Comparison of ENCODE assay signal across 36 mouse cellular contexts in the genomic region with DNA sequence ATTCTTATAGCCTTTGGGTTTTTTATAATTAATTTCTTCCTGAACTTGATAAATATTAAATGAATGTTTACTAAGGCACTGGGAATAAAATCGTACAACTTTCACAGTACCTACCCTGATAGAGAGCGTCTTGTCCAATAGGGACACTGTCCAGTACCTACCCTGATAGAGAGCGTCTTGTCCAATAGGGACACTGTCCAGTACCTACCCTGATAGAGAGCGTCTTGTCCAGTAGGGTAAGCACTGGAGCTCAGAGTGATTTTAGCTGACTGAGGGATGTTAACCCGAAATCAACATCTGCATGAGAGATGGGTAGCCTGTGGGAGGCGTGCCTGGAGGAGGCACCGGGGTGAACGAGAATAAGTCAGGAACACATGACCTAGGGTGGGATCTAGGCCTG.
"Had no signal": no experiment of that assay in that cellular context is flagged by ENCODE, and none has a peak within 500 bp of the region (broad histone marks: within the 10 kb centered on the region; RNA-seq: fewer than 3 reads in every experiment).

No protein-coding gene starts in this region.

- H3K4me1 ChIP-seq: heart, embryonic 10.5 days; heart, embryonic 12.5 days; heart, embryonic 13.5 days; heart, embryonic 15.5 days; hindbrain, embryonic 12.5 days; intestine, embryonic 15.5 days; kidney, embryonic 15.5 days had no signal

- ATAC-seq: hindbrain, embryonic 16.5 days; hindbrain, postnatal 0 days; inflammation-experienced regulatory T-cells, adult 6 months; intestine, embryonic 15.5 days; intestine, embryonic 16.5 days; intestine, postnatal 0 days had no signal

- H3K27ac ChIP-seq: heart, adult 2 months; heart, embryonic 10.5 days; heart, embryonic 13.5 days; heart, embryonic 15.5 days; hindbrain, embryonic 12.5 days; hindbrain, embryonic 13.5 days; hindbrain, embryonic 14.5 days; hindbrain, embryonic 15.5 days; hindbrain, postnatal 0 days; intestine, embryonic 15.5 days; kidney, embryonic 15.5 days; kidney, postnatal 0 days; layer of hippocampus, adult 2 months; left cerebral cortex, adult 2 months had no signal

- H3K9me3 ChIP-seq: heart, embryonic 10.5 days; heart, embryonic 12.5 days; heart, embryonic 13.5 days; heart, embryonic 15.5 days; hindbrain, embryonic 12.5 days; hindbrain, embryonic 13.5 days; hindbrain, embryonic 15.5 days; intestine, embryonic 15.5 days; kidney, embryonic 15.5 days had no signal

- H3K27me3 ChIP-seq: heart, embryonic 12.5 days; heart, embryonic 13.5 days; heart, embryonic 15.5 days; hindbrain, embryonic 12.5 days; hindbrain, embryonic 13.5 days; hindbrain, embryonic 15.5 days; intestine, embryonic 15.5 days; kidney, embryonic 15.5 days had no signal

- H3K4me2 ChIP-seq: heart, embryonic 11.5 days; heart, embryonic 12.5 days; heart, embryonic 13.5 days; heart, embryonic 15.5 days; hindbrain, embryonic 12.5 days; hindbrain, embryonic 13.5 days; hindbrain, embryonic 14.5 days; hindbrain, embryonic 15.5 days; intestine, embryonic 15.5 days; kidney, embryonic 15.5 days had no signal

- H3K4me3 ChIP-seq: heart, adult 2 months; heart, embryonic 10.5 days; heart, embryonic 12.5 days; heart, embryonic 13.5 days; heart, embryonic 15.5 days; hindbrain, embryonic 12.5 days; hindbrain, embryonic 13.5 days; hindbrain, embryonic 15.5 days; intestine, embryonic 15.5 days; kidney, embryonic 15.5 days; layer of hippocampus, adult 2 months; left cerebral cortex, adult 2 months had no signal

- H3K9ac ChIP-seq: heart, embryonic 12.5 days; heart, embryonic 13.5 days; heart, embryonic 15.5 days; hindbrain, embryonic 12.5 days; hindbrain, embryonic 13.5 days; hindbrain, embryonic 14.5 days; hindbrain, embryonic 15.5 days; intestine, embryonic 15.5 days; kidney, embryonic 15.5 days had no signal

- H3K36me3 ChIP-seq: heart, embryonic 10.5 days; hindbrain, embryonic 12.5 days; hindbrain, embryonic 13.5 days; hindbrain, embryonic 15.5 days; intestine, embryonic 15.5 days; kidney, embryonic 15.5 days had no signal

- DNase-seq: heart, adult 2 months; heart, postnatal 10 days; heart, postnatal 14 days; heart, postnatal 36 days; heart, postnatal 4 days; kidney, adult 11 months; kidney, adult 18-20 months; kidney, adult 2 months; kidney, adult 8-10 months; kidney, adult 9 months; kidney, postnatal 10 days; kidney, postnatal 14 days; kidney, postnatal 25 days; kidney, postnatal 36 days; kidney, postnatal 4 days; layer of hippocampus, adult 9-11 months; layer of hippocampus, postnatal 36 days had no signal
